ENCODE assay signal across 16 mouse cellular contexts in the genomic region with DNA sequence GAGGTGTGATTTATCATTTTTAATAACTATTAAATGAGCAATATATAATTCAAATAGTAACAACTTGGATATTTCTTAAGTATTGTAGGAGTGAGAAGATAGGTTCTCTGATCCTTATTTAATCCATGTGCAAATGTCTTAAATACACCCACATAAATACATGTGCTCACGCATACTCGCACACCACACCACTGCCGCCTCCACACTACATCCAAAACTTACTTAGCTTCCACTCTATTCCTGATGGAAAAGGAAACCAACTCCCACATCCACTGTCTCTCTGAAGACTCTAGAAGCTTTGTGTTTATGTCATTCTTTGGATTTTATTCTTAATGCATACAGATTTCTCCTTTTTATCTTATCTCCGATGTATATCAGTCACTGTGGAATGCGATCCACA.
"Had no signal": no experiment of that assay in that cellular context is flagged by ENCODE, and none has a peak within 500 bp of the region (broad histone marks: within the 10 kb centered on the region; RNA-seq: fewer than 3 reads in every experiment).

No protein-coding gene starts in this region.

- ATAC-seq: hindbrain, postnatal 0 days; intestine, embryonic 16.5 days; liver, embryonic 12.5 days had no signal

- DNase-seq: gastrocnemius, adult 2 months; gastrocnemius, postnatal 10 days; gastrocnemius, postnatal 25 days; heart, adult 18-20 months; heart, postnatal 14 days; heart, postnatal 36 days; kidney, adult 11 months; kidney, adult 2 months; kidney, adult 9 months; kidney, postnatal 14 days; kidney, postnatal 36 days; layer of hippocampus, postnatal 36 days; left cerebral cortex, postnatal 4 days had no signal
